Comparison of ENCODE assay signal across 8 mouse cellular contexts in genomic region chr3:97296941-97297552, GRCm38 (mm10). TPM values are rescaled to one million over a fixed set of nuclear protein-coding genes. Genes with fewer than 3 reads are reported as not detected.
DNase-seq lines count a peak whose midpoint lies in the region; ATAC-seq lines count a peak whose summit lies in the region.

No protein-coding gene starts in this region.

- 2% methylated on average over 16 of the region's 16 CpGs for WGBS in hindbrain, embryonic 14.5 days

- H3K27me3 ChIP-seq in hindbrain, embryonic 14.5 days (ENCODE audit: control insufficient read depth, insufficient read depth, low read length): no peaks in the 10 kb centered on the region

- H3K27ac ChIP-seq in hindbrain, embryonic 14.5 days: peak overlapping the region; percentile 97

- ATAC-seq in hindbrain, embryonic 14.5 days (ENCODE audit: low FRiP score): peak; percentile 68

- peak overlapping the region; percentile 78 for H3K9ac ChIP-seq in hindbrain, embryonic 14.5 days

- peak; percentile 57 for DNase-seq in R1 (ENCODE audit: low read depth, low spot score)
- peak; percentile 56 for DNase-seq in cerebellum, adult 9-10 months
- DNase-seq in frontal cortex, postnatal 25 days (ENCODE audit: low spot score in 2 of 2): peak; percentile 21 to 33
- peak; percentile 28 for DNase-seq in hindbrain, embryonic 14.5 days (ENCODE audit: low spot score)
- DNase-seq in layer of hippocampus, postnatal 36 days: peak; percentile 48 to 56
- peak; percentile 31 for DNase-seq in lung, postnatal 25 days (ENCODE audit: low spot score)
- peak; percentile 62 for DNase-seq in retina, embryonic 14.5 days (ENCODE audit: low spot score)
- DNase-seq in urinary bladder, postnatal 14 days (ENCODE audit: low spot score): peak; percentile 52

- H3K4me3 ChIP-seq in hindbrain, embryonic 14.5 days (replicated peaks; ENCODE audit: low read length): peak overlapping the region; percentile 51

- H3K4me2 ChIP-seq in hindbrain, embryonic 14.5 days (replicated peaks): peak overlapping the region; percentile 71

- no peaks in the 10 kb centered on the region for H3K36me3 ChIP-seq in hindbrain, embryonic 14.5 days (replicated peaks; ENCODE audit: control insufficient read depth, insufficient read depth)

- H3K9me3 ChIP-seq in hindbrain, embryonic 14.5 days (ENCODE audit: control insufficient read depth, low read length): no peaks in the 10 kb centered on the region

- peaks cover 48% of the 10 kb centered on the region for H3K4me1 ChIP-seq in hindbrain, embryonic 14.5 days (replicated peaks; ENCODE audit: control insufficient read depth, insufficient read depth, low read length)

RNA-seq across cellular contexts. Expression of gene Bcl9, which starts 0.7 kb away (rescaled TPM):
- 51.8 and 62.3 TPM in 2 replicates for polyA plus RNA-seq in hindbrain, embryonic 14.5 days (2014; fragmentation: Nextera tagmentation; extraction: Ambion mirVana)
- 10 to 100 TPM; 59.1 to 63.3 TPM for total RNA-seq in layer of hippocampus, postnatal 36 days (2021)

Comparison
In these comparisons a context has a peak if more than half of its experiments do, and no peak if none do; other contexts are left out.
1. Peak in every context shown above with its lines: DNase-seq, ATAC-seq, H3K4me3 ChIP-seq and H3K27ac ChIP-seq.